Mouse (Mus musculus): ENCODE measurements around the gene Pnldc1.

DNA sequence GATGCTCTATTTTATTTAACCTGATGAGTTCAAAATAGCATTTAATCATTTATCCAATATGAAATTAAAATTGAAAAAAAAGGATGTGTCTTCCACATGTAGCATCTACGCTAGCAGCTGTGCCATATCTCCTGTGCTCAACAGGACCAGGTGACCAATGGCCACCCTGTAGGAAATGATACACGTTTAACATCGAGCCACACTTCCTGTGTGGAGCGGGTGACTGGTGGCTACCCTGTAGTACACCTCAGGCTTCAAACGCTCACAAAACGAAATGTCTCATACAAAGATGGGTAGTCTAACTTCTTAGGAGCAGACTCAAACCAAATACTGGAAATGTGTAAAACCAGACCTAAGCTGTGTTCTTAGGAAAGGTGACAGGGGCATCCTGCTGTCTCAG lies 66.2 kb downstream of the Pnldc1 start:
- TF ChIP-seq CTCF (conservative IDR thresholded peaks at IDR 0.05; ENCODE audit: low read length) (no peak), NANOG (IDR thresholded peaks at IDR 0.05; ENCODE audit: borderline replicate concordance, low read length) (no peak)

Measured in E14TG2a.4 (cell line).